Mouse (Mus musculus): ENCODE measurements at regions not wholly inside any gene's neighbourhood (a gene's known extent, or its start where the extent isn't known, plus 50 kb on each side); places are given as distances from the start of the nearest gene placed in this dataset.

GRCm38 (mm10) chr10:19216240-19216639, 140.1 kb upstream of the Olig3 start:
- H3K27ac ChIP-seq (replicated peaks), result no peak overlapping the region
- DNase-seq (ENCODE audit: low spot score), result no peak
- H3K9me3 ChIP-seq, result no peaks in the 10 kb centered on the region
- H3K36me3 ChIP-seq (replicated peaks), result no peaks in the 10 kb centered on the region
- no peak overlapping the region for H3K4me3 ChIP-seq
- H3K27me3 ChIP-seq (replicated peaks; ENCODE audit: low read depth, poor library complexity, severe bottlenecking), result no peaks in the 10 kb centered on the region
- H3K4me1 ChIP-seq, result no peaks in the 10 kb centered on the region
- 89% methylated on average over 5 of the region's 5 CpGs for WGBS

GRCm38 (mm10) chr10:19209751-19210150, 146.6 kb upstream of the Olig3 start:
- Histone ChIP-seq H3K27me3 (replicated peaks; ENCODE audit: low read depth, poor library complexity, severe bottlenecking) (no peaks in the 10 kb centered on the region), H3K4me1 (peaks cover 6% of the 10 kb centered on the region), H3K36me3 (replicated peaks) (no peaks in the 10 kb centered on the region), H3K9me3 (no peaks in the 10 kb centered on the region), H3K4me3 (no peak overlapping the region), H3K27ac (replicated peaks) (no peak overlapping the region)
- 85% methylated on average over 2 of the region's 2 CpGs for WGBS
- DNase-seq (ENCODE audit: low spot score), result no peak

- DNase-seq (ENCODE audit: low spot score), result peak; percentile 53
- H3K27me3 ChIP-seq (replicated peaks; ENCODE audit: low read depth, poor library complexity, severe bottlenecking), result no peaks in the 10 kb centered on the region
- no peaks in the 10 kb centered on the region for H3K9me3 ChIP-seq
- H3K4me1 ChIP-seq, result peaks cover 6% of the 10 kb centered on the region
- H3K36me3 ChIP-seq (replicated peaks), result no peaks in the 10 kb centered on the region
- H3K4me3 ChIP-seq, result no peak overlapping the region
- H3K27ac ChIP-seq (replicated peaks), result peak overlapping the region; percentile 66
- 9% methylated on average over 12 of the region's 12 CpGs for WGBS
These were observed 148.1 kb upstream of the Olig3 start for GRCm38 (mm10) chr10:19208101-19208722.

- no peak overlapping the region for H3K4me3 ChIP-seq
- no peaks in the 10 kb centered on the region for H3K36me3 ChIP-seq (replicated peaks)
- 68% methylated on average over 2 of the region's 2 CpGs for WGBS
- H3K27ac ChIP-seq (replicated peaks), result no peak overlapping the region
- no peak for DNase-seq (ENCODE audit: low spot score)
- H3K27me3 ChIP-seq (replicated peaks; ENCODE audit: low read depth, poor library complexity, severe bottlenecking), result no peaks in the 10 kb centered on the region
- peaks cover 6% of the 10 kb centered on the region for H3K4me1 ChIP-seq
- H3K9me3 ChIP-seq, result no peaks in the 10 kb centered on the region
These were observed 148.8 kb upstream of the Olig3 start for GRCm38 (mm10) chr10:19207505-19207904.

- H3K4me1 ChIP-seq, result no peaks in the 10 kb centered on the region
- no peak for DNase-seq (ENCODE audit: low spot score)
- H3K27ac ChIP-seq (replicated peaks), result no peak overlapping the region
- no peaks in the 10 kb centered on the region for H3K27me3 ChIP-seq (replicated peaks; ENCODE audit: low read depth, poor library complexity, severe bottlenecking)
- no peak overlapping the region for H3K4me3 ChIP-seq
- H3K9me3 ChIP-seq, result no peaks in the 10 kb centered on the region
- H3K36me3 ChIP-seq (replicated peaks), result no peaks in the 10 kb centered on the region
- WGBS, result 86% methylated on average over 2 of the region's 2 CpGs
These were observed 156.0 kb upstream of the Olig3 start for GRCm38 (mm10) chr10:19200311-19200710.

GRCm38 (mm10) chr10:19195676-19196075, 160.7 kb upstream of the Olig3 start:
- no peak overlapping the region for H3K4me3 ChIP-seq
- DNase-seq (ENCODE audit: low spot score), result no peak
- no peaks in the 10 kb centered on the region for H3K27me3 ChIP-seq (replicated peaks; ENCODE audit: low read depth, poor library complexity, severe bottlenecking)
- H3K4me1 ChIP-seq, result peaks cover 5% of the 10 kb centered on the region; the same call in 1 of the 2 replicates
- H3K27ac ChIP-seq (replicated peaks), result no peak overlapping the region
- no peaks in the 10 kb centered on the region for H3K9me3 ChIP-seq
- WGBS, result 78% methylated on average over 7 of the region's 7 CpGs
- no peaks in the 10 kb centered on the region for H3K36me3 ChIP-seq (replicated peaks)

- DNase-seq (ENCODE audit: low spot score), result no peak
- Histone ChIP-seq H3K9me3 (no peaks in the 10 kb centered on the region), H3K27ac (replicated peaks) (no peak overlapping the region), H3K27me3 (replicated peaks; ENCODE audit: low read depth, poor library complexity, severe bottlenecking) (no peaks in the 10 kb centered on the region), H3K4me1 (peaks cover 5% of the 10 kb centered on the region; the same call in 1 of the 2 replicates), H3K36me3 (replicated peaks) (no peaks in the 10 kb centered on the region), H3K4me3 (no peak overlapping the region)
- 96% methylated on average over 3 of the region's 3 CpGs for WGBS
These were observed 161.7 kb upstream of the Olig3 start for GRCm38 (mm10) chr10:19194646-19195045.

GRCm38 (mm10) chr10:19192971-19193758, 163.2 kb upstream of the Olig3 start:
- H3K9me3 ChIP-seq, result no peaks in the 10 kb centered on the region
- peaks cover 9% of the 10 kb centered on the region for H3K27me3 ChIP-seq (replicated peaks; ENCODE audit: low read depth, poor library complexity, severe bottlenecking)
- H3K36me3 ChIP-seq (replicated peaks), result no peaks in the 10 kb centered on the region
- WGBS, result 88% methylated on average over 5 of the region's 5 CpGs
- H3K4me1 ChIP-seq, result peaks cover 10% of the 10 kb centered on the region
- no peak for DNase-seq (ENCODE audit: low spot score)
- H3K27ac ChIP-seq (replicated peaks), result no peak overlapping the region
- no peak overlapping the region for H3K4me3 ChIP-seq

GRCm38 (mm10) chr10:19192221-19192620, 164.1 kb upstream of the Olig3 start:
- whole genome bisulfite sequencing, result 11% methylated on average over 1 of the region's 1 CpGs
- Histone ChIP-seq H3K4me3 (no peak overlapping the region), H3K27ac (replicated peaks) (no peak overlapping the region), H3K4me1 (peaks cover 14% of the 10 kb centered on the region), H3K27me3 (replicated peaks; ENCODE audit: low read depth, poor library complexity, severe bottlenecking) (peaks cover 18% of the 10 kb centered on the region), H3K9me3 (no peaks in the 10 kb centered on the region), H3K36me3 (replicated peaks) (no peaks in the 10 kb centered on the region)
- DNase-seq (ENCODE audit: low spot score), result no peak

GRCm38 (mm10) chr10:19188082-19188742, 168.1 kb upstream of the Olig3 start:
- H3K9me3 ChIP-seq, result no peaks in the 10 kb centered on the region
- WGBS, result 19% methylated on average over 13 of the region's 13 CpGs
- H3K27ac ChIP-seq (replicated peaks), result no peak overlapping the region; the same call in 1 of the 2 replicates
- peaks cover 14% of the 10 kb centered on the region for H3K4me1 ChIP-seq
- peak; percentile 43 for DNase-seq (ENCODE audit: low spot score)
- H3K4me3 ChIP-seq, result peak overlapping the region; percentile 42
- H3K36me3 ChIP-seq (replicated peaks), result no peaks in the 10 kb centered on the region
- peaks cover 25% of the 10 kb centered on the region for H3K27me3 ChIP-seq (replicated peaks; ENCODE audit: low read depth, poor library complexity, severe bottlenecking)

GRCm38 (mm10) chr10:19187716-19188081, 168.6 kb upstream of the Olig3 start:
- H3K36me3 ChIP-seq (replicated peaks), result no peaks in the 10 kb centered on the region
- H3K9me3 ChIP-seq, result no peaks in the 10 kb centered on the region
- 62% methylated on average over 4 of the region's 4 CpGs for WGBS
- no peak overlapping the region for H3K27ac ChIP-seq (replicated peaks)
- H3K4me3 ChIP-seq, result no peak overlapping the region
- DNase-seq (ENCODE audit: low spot score), result no peak
- peaks cover 14% of the 10 kb centered on the region for H3K4me1 ChIP-seq
- H3K27me3 ChIP-seq (replicated peaks; ENCODE audit: low read depth, poor library complexity, severe bottlenecking), result peaks cover 25% of the 10 kb centered on the region

- Histone ChIP-seq H3K27ac (replicated peaks) (no peak overlapping the region), H3K4me1 (peaks cover 12% of the 10 kb centered on the region), H3K4me3 (no peak overlapping the region), H3K9me3 (no peaks in the 10 kb centered on the region), H3K27me3 (replicated peaks; ENCODE audit: low read depth, poor library complexity, severe bottlenecking) (peaks cover 25% of the 10 kb centered on the region), H3K36me3 (replicated peaks) (no peaks in the 10 kb centered on the region)
- no peak for DNase-seq (ENCODE audit: low spot score)
- WGBS, result 91% methylated on average over 2 of the region's 2 CpGs
These were observed 169.2 kb upstream of the Olig3 start for GRCm38 (mm10) chr10:19187084-19187615.
